In genomic region chr5:144917172-144917571, GRCm38 (mm10) we compare ENCODE assay signal across 24 mouse cellular contexts. TPM values are rescaled to one million over a fixed set of nuclear protein-coding genes. Genes with fewer than 3 reads are reported as not detected.
DNase-seq lines count a peak whose midpoint lies in the region; ATAC-seq and TF ChIP-seq lines count a peak whose summit lies in the region.
"Had no signal": no experiment of that assay in that cellular context is flagged by ENCODE, and none has a peak within 500 bp of the region (broad histone marks: within the 10 kb centered on the region; RNA-seq: fewer than 3 reads in every experiment).

No protein-coding gene starts in this region.

- H3K4me1 ChIP-seq in lung, embryonic 15.5 days = peaks cover 51% of the 10 kb centered on the region
- H3K4me1 ChIP-seq in lung, postnatal 0 days (ENCODE audit: insufficient read depth, low read depth, low read length) = peaks cover 19% of the 10 kb centered on the region; the same call in 1 of the 2 replicates

- no peaks in the 10 kb centered on the region for H3K9me3 ChIP-seq in lung, embryonic 15.5 days
- H3K9me3 ChIP-seq in lung, postnatal 0 days (ENCODE audit: low read length) = no peaks in the 10 kb centered on the region
- H3K9me3 ChIP-seq: embryonic facial prominence, embryonic 10.5 days; embryonic facial prominence, embryonic 12.5 days; forebrain, embryonic 13.5 days; forebrain, embryonic 15.5 days; G1E had no signal

- no peak overlapping the region for H3K4me3 ChIP-seq in lung, embryonic 15.5 days
- H3K4me3 ChIP-seq in lung, postnatal 0 days (ENCODE audit: low read depth, low read length) = no peak overlapping the region
- H3K4me3 ChIP-seq: embryonic facial prominence, embryonic 10.5 days; embryonic facial prominence, embryonic 12.5 days; forebrain, embryonic 13.5 days; forebrain, embryonic 15.5 days had no signal

- peak overlapping the region; percentile 44 for H3K27ac ChIP-seq in lung, embryonic 15.5 days
- no peak overlapping the region for H3K27ac ChIP-seq in lung, postnatal 0 days (ENCODE audit: low read length)
- H3K27ac ChIP-seq: embryonic facial prominence, embryonic 10.5 days; embryonic facial prominence, embryonic 12.5 days; forebrain, embryonic 13.5 days; forebrain, embryonic 15.5 days had no signal

- 63% methylated on average over 6 of the region's 6 CpGs for WGBS in lung, embryonic 15.5 days
- 57% methylated on average over 6 of the region's 6 CpGs for WGBS in lung, postnatal 0 days

- H3K9ac ChIP-seq in lung, embryonic 15.5 days = no peak overlapping the region
- no peak overlapping the region for H3K9ac ChIP-seq in lung, postnatal 0 days (replicated peaks; ENCODE audit: low read depth)
- H3K9ac ChIP-seq: embryonic facial prominence, embryonic 12.5 days; forebrain, embryonic 13.5 days; forebrain, embryonic 15.5 days had no signal

- no peak overlapping the region for H3K4me2 ChIP-seq in lung, embryonic 15.5 days
- H3K4me2 ChIP-seq in lung, postnatal 0 days (replicated peaks; ENCODE audit: low read depth, low read length) = no peak overlapping the region
- H3K4me2 ChIP-seq: embryonic facial prominence, embryonic 12.5 days; forebrain, embryonic 13.5 days; forebrain, embryonic 15.5 days had no signal

- TF ChIP-seq CTCF in lung, postnatal 0 days (IDR thresholded peaks at IDR 0.05) = no peak

- no peak for DNase-seq in lung, postnatal 4 days
- peak; percentile 72 for DNase-seq in lung, postnatal 0 days (ENCODE audit: low spot score)
- DNase-seq in lung, postnatal 10 days = no peak
- DNase-seq in lung, postnatal 36 days = peak; percentile 47
- no peak for DNase-seq in right cerebral cortex, adult 2 months (ENCODE audit: low spot score in 2 of 2)
- DNase-seq: adrenal gland, adult 8-10 months; adrenal gland, postnatal 14 days; adrenal gland, postnatal 36 days; B cell, adult 2 months; cerebellum, adult 11-12 months; cerebellum, adult 2 months; cerebellum, adult 9-10 months; cerebellum, postnatal 10 days; cerebellum, postnatal 25 days had no signal

- no peaks in the 10 kb centered on the region for H3K36me3 ChIP-seq in lung, embryonic 15.5 days
- no peaks in the 10 kb centered on the region for H3K36me3 ChIP-seq in lung, postnatal 0 days (ENCODE audit: insufficient read depth, low read length)
- H3K36me3 ChIP-seq: embryonic facial prominence, embryonic 10.5 days; embryonic facial prominence, embryonic 12.5 days; forebrain, embryonic 15.5 days; G1E had no signal

- no peak for ATAC-seq in lung, embryonic 15.5 days (ENCODE audit: borderline replicate concordance, extremely low read depth, low FRiP score, low TSS enrichment)
- peak; percentile 56 for ATAC-seq in lung, postnatal 0 days
- ATAC-seq: activated CD4-positive, CD25-positive, alpha-beta regulatory T cell, adult 4 months; CD4-positive, CD25-positive, alpha-beta regulatory T cell, adult 4 months; forebrain, embryonic 13.5 days; forebrain, embryonic 15.5 days; Patski had no signal

- peak; percentile 64 for TF ChIP-seq EP300 in lung, postnatal 0 days (IDR thresholded peaks at IDR 0.05)

- no peaks in the 10 kb centered on the region for H3K27me3 ChIP-seq in lung, embryonic 15.5 days
- no peaks in the 10 kb centered on the region for H3K27me3 ChIP-seq in lung, postnatal 0 days (replicated peaks; ENCODE audit: insufficient read depth, low read length)
- H3K27me3 ChIP-seq: CH12.LX; embryonic facial prominence, embryonic 12.5 days; forebrain, embryonic 13.5 days; forebrain, embryonic 15.5 days; Patski had no signal

RNA-seq across cellular contexts. Expression of gene Smurf1, which starts 48.5 kb away (rescaled TPM):
- polyA plus RNA-seq in lung, embryonic 15.5 days (2015; fragmentation: Nextera tagmentation; extraction: Ambion mirVana) = 18.5 and 20.2 TPM in 2 replicates
- polyA plus RNA-seq in lung, postnatal 0 days (2015; fragmentation: Nextera tagmentation; extraction: Ambion mirVana) = 12.5 and 13.2 TPM in 2 replicates

Comparison
In these comparisons a context has a peak if more than half of its experiments do, and no peak if none do; other contexts are left out.
1. DNase-seq: peak in lung, postnatal 0 days (single experiment) and lung, postnatal 36 days (single experiment); none in lung, postnatal 4 days (0 of 2), lung, postnatal 10 days (single experiment) and right cerebral cortex, adult 2 months (0 of 2).